Mouse (Mus musculus) ES-Bruce4 (cell line): Measurements from ENCODE around the gene Pitpnm3. TPM values are rescaled to one million over a fixed set of nuclear protein-coding genes. Genes with fewer than 3 reads are reported as not detected.

Source experiments
- H3K27ac ChIP-seq: 2 replicates; pipeline ENCODE4 v1.5.1; 2012; ENCODE audit warnings: low read length, inconsistent platforms; ENCODE audit not compliant: insufficient read depth
- H3K27me3 ChIP-seq: 2 replicates; pipeline ENCODE4 v1.6.1; 2012; ENCODE audit warnings: mild to moderate bottlenecking, low read length, inconsistent platforms; ENCODE audit not compliant: control insufficient read depth, poor library complexity, insufficient read depth, severe bottlenecking
- H3K36me3 ChIP-seq: 2 replicates; pipeline ENCODE4 v1.6.1; 2012; ENCODE audit warnings: inconsistent platforms, mild to moderate bottlenecking, low read length, moderate library complexity; ENCODE audit not compliant: control insufficient read depth, poor library complexity, insufficient read depth, severe bottlenecking
- H3K4me1 ChIP-seq: one replicate; pipeline ENCODE4 v1.8.1; 2011; ENCODE audit warnings: low read length; ENCODE audit not compliant: control insufficient read depth, insufficient read depth
- H3K4me3 ChIP-seq: 2 replicates; pipeline ENCODE4 v1.5.1; 2011; ENCODE audit warnings: low read depth, mild to moderate bottlenecking, low read length
- H3K9ac ChIP-seq: 2 replicates; pipeline ENCODE4 v1.6.1; 2012; ENCODE audit warnings: low read depth, mild to moderate bottlenecking, inconsistent platforms; ENCODE audit not compliant: poor library complexity, severe bottlenecking
- H3K9me3 ChIP-seq: replicated peaks from 2 replicates; pipeline ENCODE4 v1.6.1; 2012; ENCODE audit warnings: mild to moderate bottlenecking, low read length, inconsistent platforms; ENCODE audit not compliant: control insufficient read depth, poor library complexity, insufficient read depth, severe bottlenecking
- CTCF ChIP-seq: IDR thresholded peaks from one replicate; pipeline ENCODE4 v1.8.1; 2011; ENCODE audit warnings: low read depth, low read length
- EP300 ChIP-seq: IDR thresholded peaks from 2 replicates; pipeline ENCODE4 v1.6.1; 2011; ENCODE audit warnings: low read depth, low read length; ENCODE audit not compliant: insufficient read depth
- POLR2A ChIP-seq: IDR thresholded peaks from one replicate; pipeline ENCODE4 v1.8.1; 2011; ENCODE audit warnings: low read length; ENCODE audit not compliant: insufficient read depth
- polyA plus RNA-seq: library from polyadenylated mRNA; stranded (reverse); fragments of >200 nt; gene quantifications from 2 replicates; pipeline ENCODE4 v1.2.4, GENCODE M21; 2011; ENCODE audit warnings: low read depth; ENCODE audit not compliant: missing spikeins, insufficient read depth, insufficient read length

Pitpnm3 gene
- polyA plus RNA-seq, 1 experiment = 0.42 TPM

GRCm38 (mm10) chr11:72113296-72113695 lies 22.3 kb downstream of the Pitpnm3 start:
- H3K27ac ChIP-seq = no peak overlapping the region
- H3K9me3 ChIP-seq = no peaks in the 10 kb centered on the region
- no peaks in the 10 kb centered on the region for H3K36me3 ChIP-seq
- TF ChIP-seq CTCF (no peak), POLR2A (no peak), EP300 (no peak)
- H3K4me3 ChIP-seq = no peak overlapping the region
- no peak overlapping the region for H3K9ac ChIP-seq
- H3K27me3 ChIP-seq = no peaks in the 10 kb centered on the region
- H3K4me1 ChIP-seq = no peaks in the 10 kb centered on the region

DNA sequence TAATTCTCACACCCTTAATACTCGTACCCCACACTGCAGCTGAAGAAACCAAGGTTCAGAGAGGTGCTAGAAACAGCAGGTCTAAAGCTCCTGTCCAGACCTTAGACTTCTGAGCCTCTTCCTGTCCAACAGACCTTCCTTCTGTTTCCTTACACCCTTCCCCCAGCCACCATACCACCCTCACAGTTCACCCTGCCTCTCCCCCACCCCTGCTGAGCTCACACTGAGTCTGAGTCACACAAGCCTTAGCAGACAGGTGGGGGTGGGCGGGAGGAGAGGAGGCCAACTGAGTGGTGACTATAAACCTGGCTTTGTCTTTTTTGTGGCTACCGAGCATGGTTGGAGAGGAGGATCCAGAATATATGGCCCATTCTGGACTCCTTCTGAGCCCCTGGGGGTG lies 24.9 kb downstream of the Pitpnm3 start:
- Histone ChIP-seq H3K9me3 (no peaks in the 10 kb centered on the region), H3K27me3 (no peaks in the 10 kb centered on the region), H3K4me1 (no peaks in the 10 kb centered on the region), H3K27ac (no peak overlapping the region), H3K36me3 (no peaks in the 10 kb centered on the region), H3K9ac (no peak overlapping the region), H3K4me3 (no peak overlapping the region)
- TF ChIP-seq EP300 (no peak), POLR2A (no peak), CTCF (no peak)

DNA sequence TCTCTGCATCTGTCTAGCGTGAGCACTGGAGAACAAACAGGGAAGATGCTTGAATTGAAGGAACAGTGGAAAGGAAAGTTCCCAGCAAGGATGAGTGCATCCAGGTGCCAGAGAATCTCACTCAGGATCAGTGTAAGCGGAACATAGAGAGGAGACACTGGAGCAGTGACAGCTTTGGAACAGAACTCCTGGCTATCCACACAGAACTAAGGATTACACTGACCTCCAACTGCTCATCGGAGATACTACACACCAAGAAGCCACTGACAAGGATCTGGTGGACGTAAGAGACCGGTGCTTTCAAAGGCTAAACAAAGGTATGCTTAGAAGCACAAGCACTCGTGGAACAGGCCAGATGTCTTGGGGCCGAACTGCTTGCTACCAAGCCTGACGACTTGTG lies 31.4 kb downstream of the Pitpnm3 start:
- no peaks in the 10 kb centered on the region for H3K4me1 ChIP-seq
- no peaks in the 10 kb centered on the region for H3K9me3 ChIP-seq
- H3K27ac ChIP-seq = no peak overlapping the region
- H3K27me3 ChIP-seq = no peaks in the 10 kb centered on the region
- H3K9ac ChIP-seq = no peak overlapping the region
- H3K36me3 ChIP-seq = no peaks in the 10 kb centered on the region
- no peak for TF ChIP-seq CTCF
- TF ChIP-seq EP300 = no peak
- no peak for TF ChIP-seq POLR2A
- no peak overlapping the region for H3K4me3 ChIP-seq

GRCm38 (mm10) chr11:72103530-72103929 lies 32.0 kb downstream of the Pitpnm3 start:
- no peak for TF ChIP-seq EP300
- TF ChIP-seq POLR2A = no peak
- no peak for TF ChIP-seq CTCF
- Histone ChIP-seq H3K27me3 (no peaks in the 10 kb centered on the region), H3K27ac (no peak overlapping the region), H3K4me1 (no peaks in the 10 kb centered on the region), H3K9ac (no peak overlapping the region), H3K36me3 (no peaks in the 10 kb centered on the region), H3K4me3 (no peak overlapping the region), H3K9me3 (no peaks in the 10 kb centered on the region)

GRCm38 (mm10) chr11:72100996-72101395 lies 34.6 kb downstream of the Pitpnm3 start:
- Histone ChIP-seq H3K27me3 (no peaks in the 10 kb centered on the region), H3K36me3 (no peaks in the 10 kb centered on the region), H3K27ac (no peak overlapping the region), H3K9me3 (no peaks in the 10 kb centered on the region), H3K4me1 (no peaks in the 10 kb centered on the region), H3K4me3 (no peak overlapping the region), H3K9ac (no peak overlapping the region)
- no peak for TF ChIP-seq POLR2A
- no peak for TF ChIP-seq CTCF
- no peak for TF ChIP-seq EP300

- Histone ChIP-seq H3K9me3 (no peaks in the 10 kb centered on the region), H3K9ac (no peak overlapping the region), H3K27me3 (no peaks in the 10 kb centered on the region), H3K4me1 (no peaks in the 10 kb centered on the region), H3K4me3 (no peak overlapping the region), H3K27ac (no peak overlapping the region), H3K36me3 (no peaks in the 10 kb centered on the region)
- TF ChIP-seq EP300 = no peak
- TF ChIP-seq POLR2A = no peak
- no peak for TF ChIP-seq CTCF
Observed at GRCm38 (mm10) chr11:72099181-72099580, 36.4 kb downstream of the Pitpnm3 start.
